Mouse (Mus musculus): ENCODE data around the gene Plcb3. TPM values are rescaled to one million over a fixed set of nuclear protein-coding genes. Genes with fewer than 3 reads are reported as not detected.

The Plcb3 gene
- polyA plus RNA-seq, 1 experiment from 2014 or later, result 11.3 TPM

DNA sequence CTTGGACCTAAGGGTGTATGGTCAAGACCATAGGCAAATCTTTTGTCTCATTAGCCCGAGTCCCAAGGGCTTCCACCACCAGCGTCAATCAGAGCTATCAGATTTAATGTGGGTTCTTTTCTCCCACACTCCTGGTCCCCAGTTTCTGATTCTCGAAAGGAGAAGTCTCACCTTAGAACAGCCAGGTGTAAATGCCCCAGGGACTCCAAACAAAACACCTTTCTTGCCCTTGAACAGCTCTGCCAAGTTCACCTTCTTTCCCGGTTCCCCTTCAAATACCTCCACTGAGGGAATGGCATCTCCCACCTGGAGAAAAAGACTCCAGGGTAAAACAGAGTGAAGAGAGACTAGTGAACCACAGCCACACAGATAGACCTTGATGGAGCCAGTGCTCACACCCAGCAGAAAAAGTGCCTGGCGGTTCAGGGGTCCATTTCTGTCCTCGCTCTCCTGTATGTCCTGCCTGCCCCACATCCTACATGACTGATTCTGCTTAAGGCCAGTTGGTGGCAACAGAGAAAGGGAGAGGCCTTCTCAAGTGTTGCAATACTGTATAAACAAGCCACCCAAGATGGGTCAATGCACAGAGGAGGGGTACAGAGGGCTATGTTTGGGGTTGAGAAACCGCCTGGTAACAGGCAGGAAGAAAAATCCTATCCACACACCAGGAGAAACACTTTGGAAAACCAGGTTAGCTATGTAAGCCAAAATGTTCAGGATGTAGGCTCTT lies 68.3 kb downstream of the Plcb3 start:
- no peaks in the 10 kb centered on the region for H3K9me3 ChIP-seq
- 89% methylated on average over 7 of the region's 7 CpGs for WGBS
- ATAC-seq (replicated peaks), result no peak
- H3K9ac ChIP-seq, result no peak overlapping the region; the same call in 1 of the 2 replicates
- no peak overlapping the region for H3K27ac ChIP-seq
- peak overlapping the region; percentile 72 for H3K4me2 ChIP-seq
- no peaks in the 10 kb centered on the region for H3K27me3 ChIP-seq (replicated peaks)
- peak overlapping the region; percentile 68; the same call in 1 of the 2 replicates for H3K4me3 ChIP-seq
- H3K4me1 ChIP-seq, result peaks cover 34% of the 10 kb centered on the region
- peaks cover 16% of the 10 kb centered on the region for H3K36me3 ChIP-seq (replicated peaks)

DNA sequence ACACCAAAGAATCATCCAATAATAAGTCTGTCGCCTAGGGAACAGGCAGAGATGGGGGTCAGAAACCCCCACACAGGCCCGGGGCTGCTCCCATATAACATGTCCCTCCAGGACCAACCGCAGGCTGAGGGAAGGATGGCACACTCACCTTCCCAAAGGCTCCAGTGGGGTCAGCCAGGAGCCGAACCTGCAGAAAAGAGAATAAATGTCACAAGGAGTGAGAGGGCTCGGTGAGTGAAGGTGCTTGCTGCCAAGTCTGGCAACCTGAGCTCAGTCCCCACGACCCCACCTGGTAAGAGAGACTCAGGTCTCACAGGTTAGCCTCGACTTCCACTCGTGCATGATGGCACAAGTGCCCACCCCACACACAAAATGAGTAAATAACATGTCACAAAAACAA lies 69.2 kb downstream of the Plcb3 start:
- Histone ChIP-seq H3K9me3 (no peaks in the 10 kb centered on the region), H3K4me1 (peaks cover 34% of the 10 kb centered on the region), H3K27me3 (replicated peaks) (no peaks in the 10 kb centered on the region), H3K4me3 (no peak overlapping the region), H3K9ac (no peak overlapping the region), H3K36me3 (replicated peaks) (peaks cover 9% of the 10 kb centered on the region; the same call in 1 of the 2 replicates), H3K4me2 (no peak overlapping the region), H3K27ac (no peak overlapping the region)
- ATAC-seq (replicated peaks), result no peak
- 96% methylated on average over 8 of the region's 8 CpGs for WGBS

DNA sequence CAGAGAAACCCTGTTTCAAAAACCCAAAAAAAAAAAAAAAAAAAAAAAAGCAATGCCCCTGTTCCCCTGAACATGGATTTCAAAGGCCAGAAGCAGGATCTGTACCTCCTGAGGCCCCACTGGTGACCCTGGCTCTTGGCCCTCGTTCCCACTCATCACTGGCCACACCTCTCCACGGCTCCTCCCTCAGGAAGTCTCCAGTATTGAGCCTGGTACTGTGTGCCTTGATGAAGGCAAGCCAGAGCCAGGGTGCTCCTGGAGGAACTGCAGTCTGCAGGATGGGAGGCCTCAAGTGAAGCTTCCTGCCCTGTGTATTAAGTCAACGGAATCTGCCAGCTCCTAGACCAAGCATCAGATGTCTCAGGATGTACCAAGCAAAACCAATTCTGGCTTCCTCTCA lies 70.1 kb downstream of the Plcb3 start:
- no peak overlapping the region for H3K27ac ChIP-seq
- 87% methylated on average over 3 of the region's 3 CpGs for WGBS
- H3K36me3 ChIP-seq (replicated peaks), result peaks cover 2% of the 10 kb centered on the region; the same call in 1 of the 2 replicates
- H3K27me3 ChIP-seq (replicated peaks), result no peaks in the 10 kb centered on the region
- no peak overlapping the region for H3K4me3 ChIP-seq
- H3K4me1 ChIP-seq, result peaks cover 26% of the 10 kb centered on the region
- no peak for ATAC-seq (replicated peaks)
- no peak overlapping the region for H3K9ac ChIP-seq
- H3K9me3 ChIP-seq, result no peaks in the 10 kb centered on the region
- H3K4me2 ChIP-seq, result no peak overlapping the region

DNA sequence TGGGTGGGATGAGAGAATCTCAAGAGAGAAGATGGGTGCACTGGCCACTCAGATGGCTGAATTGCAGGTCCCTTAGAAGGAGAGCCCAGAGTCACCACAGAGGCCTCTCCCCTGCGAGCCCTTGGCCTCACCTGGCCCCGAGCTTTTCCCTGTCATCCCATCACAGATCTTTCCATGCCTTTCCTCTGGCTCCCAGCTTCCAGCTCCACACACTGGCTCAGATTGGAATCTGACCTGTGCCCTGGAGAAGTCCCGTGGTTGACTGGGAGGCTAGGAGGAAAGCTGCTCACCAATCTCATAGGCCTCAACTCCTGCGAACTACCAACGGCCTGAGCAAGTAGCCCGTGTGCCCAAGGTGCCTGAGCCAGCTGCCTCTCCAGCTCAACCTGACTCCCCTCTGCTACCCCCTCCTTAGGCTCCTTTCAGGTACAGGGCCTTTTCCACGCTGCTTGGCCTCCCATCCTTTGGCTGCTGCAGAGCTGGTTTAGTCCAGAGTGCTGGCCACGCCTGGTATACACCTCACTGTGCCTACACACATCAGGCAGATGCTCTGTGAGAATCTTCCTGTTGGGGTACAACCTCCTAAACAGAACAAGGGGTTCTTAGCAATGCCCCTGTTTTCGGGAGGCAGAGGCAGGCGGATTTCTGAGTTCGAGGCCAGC lies 70.6 kb downstream of the Plcb3 start:
- no peak overlapping the region for H3K4me2 ChIP-seq
- H3K27ac ChIP-seq, result no peak overlapping the region
- 91% methylated on average over 11 of the region's 11 CpGs for WGBS
- no peak overlapping the region for H3K9ac ChIP-seq
- no peak for ATAC-seq (replicated peaks)
- H3K9me3 ChIP-seq, result no peaks in the 10 kb centered on the region
- H3K27me3 ChIP-seq (replicated peaks), result no peaks in the 10 kb centered on the region
- no peaks in the 10 kb centered on the region; the same call in 1 of the 2 replicates for H3K36me3 ChIP-seq (replicated peaks)
- peaks cover 22% of the 10 kb centered on the region for H3K4me1 ChIP-seq
- no peak overlapping the region for H3K4me3 ChIP-seq

DNA sequence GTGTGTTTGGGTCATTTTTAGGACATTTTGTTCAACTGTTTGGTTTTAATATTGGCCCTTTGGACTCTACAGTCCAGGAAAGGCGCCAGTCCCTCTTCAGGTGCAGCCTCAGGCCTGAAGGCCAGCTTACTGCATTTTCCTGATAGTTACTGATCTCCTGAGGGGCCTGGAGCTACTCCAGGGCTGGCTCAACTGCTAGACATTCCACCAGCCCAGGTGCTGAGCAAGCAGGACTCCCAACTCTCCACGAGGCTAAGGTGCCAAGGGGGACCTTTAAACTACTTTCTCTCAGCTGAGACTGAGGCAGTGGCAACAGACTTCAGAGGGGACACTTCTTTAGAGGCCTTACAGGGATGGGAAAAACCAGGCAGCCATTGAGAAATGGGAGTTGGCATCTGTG lies 71.4 kb downstream of the Plcb3 start:
- Histone ChIP-seq H3K4me3 (no peak overlapping the region), H3K9ac (no peak overlapping the region), H3K4me1 (peaks cover 19% of the 10 kb centered on the region), H3K27me3 (replicated peaks) (no peaks in the 10 kb centered on the region), H3K9me3 (no peaks in the 10 kb centered on the region), H3K4me2 (no peak overlapping the region), H3K36me3 (replicated peaks) (no peaks in the 10 kb centered on the region; the same call in 1 of the 2 replicates), H3K27ac (no peak overlapping the region)
- no peak for ATAC-seq (replicated peaks)
- WGBS, result 81% methylated on average over 2 of the region's 2 CpGs

DNA sequence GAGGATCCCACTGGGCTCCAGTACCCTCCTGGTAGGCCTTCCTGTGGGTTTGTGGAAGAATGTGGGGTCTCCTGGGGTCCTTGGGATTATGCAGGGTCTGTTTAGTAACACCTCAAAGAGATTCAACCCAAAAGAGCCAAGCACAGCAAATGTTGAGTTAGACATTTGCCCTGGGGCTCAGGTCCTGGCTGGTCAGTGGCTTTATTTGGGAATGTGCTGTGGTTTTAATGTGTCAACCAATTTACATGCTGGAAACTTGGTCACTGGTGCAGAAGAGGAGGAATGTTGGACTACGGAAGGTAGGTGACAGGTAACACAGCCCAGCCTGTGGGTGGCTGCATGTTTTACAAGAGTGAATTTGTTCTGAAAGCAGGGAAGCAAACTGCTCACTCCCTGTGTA lies 73.2 kb downstream of the Plcb3 start:
- Histone ChIP-seq H3K4me2 (no peak overlapping the region), H3K36me3 (replicated peaks) (no peaks in the 10 kb centered on the region; the same call in 1 of the 2 replicates), H3K27ac (no peak overlapping the region), H3K4me1 (peaks cover 8% of the 10 kb centered on the region), H3K27me3 (replicated peaks) (no peaks in the 10 kb centered on the region), H3K9ac (no peak overlapping the region), H3K4me3 (no peak overlapping the region), H3K9me3 (no peaks in the 10 kb centered on the region)
- 95% methylated on average over 1 of the region's 1 CpGs for WGBS
- ATAC-seq (replicated peaks), result no peak

Small RNA genes within 50 kb of the gene (microRNA-seq; reads per million reads assigned to microRNA genes)
- 1.1 reads per million for gene Mir6990

Other genes with a start within 250 kb of the Plcb3 start
- gene Rps6ka4, start 135.8 kb downstream of the Plcb3 start, polyA plus RNA-seq (2015; fragmentation: Nextera tagmentation; extraction: Ambion mirVana), result 10.5 and 11.9 TPM in 2 replicates
- gene Ccdc88b, start 118.3 kb downstream of the Plcb3 start, polyA plus RNA-seq (2015; fragmentation: Nextera tagmentation; extraction: Ambion mirVana), result 0.54 and 0.56 TPM in 2 replicates
- gene Trmt112, start 66.8 kb downstream of the Plcb3 start, polyA plus RNA-seq (2015; fragmentation: Nextera tagmentation; extraction: Ambion mirVana), result 101 and 105 TPM in 2 replicates
- 325 and 351 TPM in 2 replicates for gene Prdx5, start 66.4 kb downstream of the Plcb3 start, polyA plus RNA-seq (2015; fragmentation: Nextera tagmentation; extraction: Ambion mirVana)
- gene Esrra, start 54.7 kb downstream of the Plcb3 start, polyA plus RNA-seq (2015; fragmentation: Nextera tagmentation; extraction: Ambion mirVana), result 16.2 and 18.9 TPM in 2 replicates
- gene Catsperz, start 51.1 kb downstream of the Plcb3 start, polyA plus RNA-seq (2015; fragmentation: Nextera tagmentation; extraction: Ambion mirVana), result 1.1 and 1.3 TPM in 2 replicates
- 4.7 and 5.0 TPM in 2 replicates for gene Kcnk4, start 42.0 kb downstream of the Plcb3 start, polyA plus RNA-seq (2015; fragmentation: Nextera tagmentation; extraction: Ambion mirVana)
- gene Bad, start 34.6 kb downstream of the Plcb3 start, polyA plus RNA-seq (2015; fragmentation: Nextera tagmentation; extraction: Ambion mirVana), result 93.9 and 96.1 TPM in 2 replicates
- gene Gpr137, start 34.0 kb downstream of the Plcb3 start, polyA plus RNA-seq (2015; fragmentation: Nextera tagmentation; extraction: Ambion mirVana), result 70.2 and 70.5 TPM in 2 replicates
- gene Ppp1r14b, start 1.5 kb downstream of the Plcb3 start, polyA plus RNA-seq (2015; fragmentation: Nextera tagmentation; extraction: Ambion mirVana), result 188 and 196 TPM in 2 replicates
- gene Fkbp2, start 4.0 kb upstream of the Plcb3 start, polyA plus RNA-seq (2015; fragmentation: Nextera tagmentation; extraction: Ambion mirVana), result 120 and 126 TPM in 2 replicates
- gene Vegfb, start 11.2 kb upstream of the Plcb3 start, polyA plus RNA-seq (2015; fragmentation: Nextera tagmentation; extraction: Ambion mirVana), result 46.7 and 47.9 TPM in 2 replicates
- gene Dnajc4, start 16.1 kb upstream of the Plcb3 start, polyA plus RNA-seq (2015; fragmentation: Nextera tagmentation; extraction: Ambion mirVana), result 24.1 and 25.6 TPM in 2 replicates
- gene Nudt22, start 19.6 kb upstream of the Plcb3 start, polyA plus RNA-seq (2015; fragmentation: Nextera tagmentation; extraction: Ambion mirVana), result 21.0 and 22.5 TPM in 2 replicates
- gene Trpt1, start 19.7 kb upstream of the Plcb3 start, polyA plus RNA-seq (2015; fragmentation: Nextera tagmentation; extraction: Ambion mirVana), result 18.5 and 19.8 TPM in 2 replicates
- gene Fermt3, start 43.0 kb upstream of the Plcb3 start, polyA plus RNA-seq (2015; fragmentation: Nextera tagmentation; extraction: Ambion mirVana), result 4.8 and 5.2 TPM in 2 replicates
- gene Stip1, start 63.5 kb upstream of the Plcb3 start, polyA plus RNA-seq (2015; fragmentation: Nextera tagmentation; extraction: Ambion mirVana), result 214 and 230 TPM in 2 replicates
- 5.6 and 6.0 TPM in 2 replicates for gene Macrod1, start 80.3 kb upstream of the Plcb3 start, polyA plus RNA-seq (2015; fragmentation: Nextera tagmentation; extraction: Ambion mirVana)
- gene Flrt1, start 129.3 kb upstream of the Plcb3 start, polyA plus RNA-seq (2015; fragmentation: Nextera tagmentation; extraction: Ambion mirVana), result 12.2 and 12.5 TPM in 2 replicates
- 242 and 255 TPM in 2 replicates for gene Otub1, start 229.8 kb upstream of the Plcb3 start, polyA plus RNA-seq (2015; fragmentation: Nextera tagmentation; extraction: Ambion mirVana)
- gene Cox8a, start 241.1 kb upstream of the Plcb3 start, polyA plus RNA-seq (2015; fragmentation: Nextera tagmentation; extraction: Ambion mirVana), result 837 and 848 TPM in 2 replicates

Measured in midbrain, embryonic 15.5 days (tissue).